Mouse (Mus musculus) yolk sac, embryonic 10.5 days (tissue): ENCODE measurements around the gene Lsamp.

Experiments
- DNase-seq: peaks from one replicate; pipeline ENCODE4 v3.0.0-alpha.2; 2017; ENCODE audit warnings: low spot score

Lsamp gene

GRCm38 (mm10) chr16:42079573-42079972 is 2095.4 kb downstream of the Lsamp start:
- DNase-seq, result no peak

GRCm38 (mm10) chr16:42081611-42082010 is 2097.4 kb downstream of the Lsamp start:
- DNase-seq, result no peak

GRCm38 (mm10) chr16:42097510-42097909 is 2113.3 kb downstream of the Lsamp start:
- DNase-seq, result no peak

- no peak for DNase-seq
These were observed 2118.0 kb downstream of the Lsamp start for GRCm38 (mm10) chr16:42102186-42102585.

- DNase-seq, result no peak
These were observed 2118.5 kb downstream of the Lsamp start for GRCm38 (mm10) chr16:42102635-42103034.

- DNase-seq, result no peak
These were observed 2128.1 kb downstream of the Lsamp start for GRCm38 (mm10) chr16:42112251-42112650.

GRCm38 (mm10) chr16:42113246-42113645 is 2129.1 kb downstream of the Lsamp start:
- DNase-seq, result no peak

GRCm38 (mm10) chr16:42121788-42122187 is 2137.6 kb downstream of the Lsamp start:
- DNase-seq, result no peak

- DNase-seq, result no peak
These were observed 2139.7 kb downstream of the Lsamp start for GRCm38 (mm10) chr16:42123826-42124225.

- no peak for DNase-seq
These were observed 2141.9 kb downstream of the Lsamp start for GRCm38 (mm10) chr16:42126061-42126460.

- DNase-seq, result no peak
These were observed 2163.0 kb downstream of the Lsamp start for GRCm38 (mm10) chr16:42147164-42147563.

GRCm38 (mm10) chr16:42149216-42149942 is 2165.2 kb downstream of the Lsamp start:
- DNase-seq, result no peak

- DNase-seq, result peak; percentile 29
These were observed 2168.5 kb downstream of the Lsamp start for GRCm38 (mm10) chr16:42152640-42153039.

- no peak for DNase-seq
These were observed 2173.7 kb downstream of the Lsamp start for GRCm38 (mm10) chr16:42157816-42158215.

GRCm38 (mm10) chr16:42164941-42165340 is 2180.8 kb downstream of the Lsamp start:
- peak; percentile 42 for DNase-seq

GRCm38 (mm10) chr16:42168292-42168691 is 2184.1 kb downstream of the Lsamp start:
- DNase-seq, result no peak

GRCm38 (mm10) chr16:42169447-42170140 is 2185.4 kb downstream of the Lsamp start:
- peak; percentile 47 for DNase-seq

- DNase-seq, result no peak
These were observed 2188.3 kb downstream of the Lsamp start for GRCm38 (mm10) chr16:42172476-42172875.

- DNase-seq, result no peak
These were observed 2194.7 kb downstream of the Lsamp start for GRCm38 (mm10) chr16:42178866-42179265.

- DNase-seq, result no peak
These were observed 2195.9 kb downstream of the Lsamp start for GRCm38 (mm10) chr16:42180025-42180424.

- DNase-seq, result no peak
These were observed 2196.3 kb downstream of the Lsamp start for GRCm38 (mm10) chr16:42180473-42180872.

GRCm38 (mm10) chr16:42189431-42190081 is 2205.4 kb downstream of the Lsamp start:
- peak; percentile 6 for DNase-seq
